Mouse (Mus musculus) liver, embryonic 11.5 days (tissue): ENCODE measurements around the gene Cdk5rap3. TPM values are rescaled to one million over a fixed set of nuclear protein-coding genes. Genes with fewer than 3 reads are reported as not detected.

ENCODE experiments used
- ATAC-seq: fragments of 200-750 bp; cut with Nextera tagmentation; replicated peaks from 2 replicates; pipeline ENCODE4 v1.8.0; 2017; ENCODE audit warnings: moderate number of reproducible peaks, mild to moderate bottlenecking, moderate TSS enrichment, moderate library complexity; ENCODE audit not compliant: low FRiP score
- DNase-seq: peaks from one replicate; pipeline ENCODE4 v3.0.0-alpha.2; 2017; ENCODE audit warnings: low spot score
- H3K27ac ChIP-seq: fragments of 300-500 bp; sonication (generic); 2 replicates; pipeline ENCODE4 v1.5.1; 2014; ENCODE audit warnings: mild to moderate bottlenecking, low read depth, low read length, control low read depth
- H3K27me3 ChIP-seq: fragments of 300-500 bp; sonication (generic); replicated peaks from 2 replicates; pipeline ENCODE4 v1.6.1; 2014; ENCODE audit warnings: low read length, mixed read lengths; ENCODE audit not compliant: control insufficient read depth, insufficient read depth
- H3K36me3 ChIP-seq: fragments of 300-500 bp; sonication (generic); 2 replicates; pipeline ENCODE4 v1.6.1; 2014; ENCODE audit warnings: mild to moderate bottlenecking, low read length, moderate library complexity, mixed read lengths; ENCODE audit not compliant: control insufficient read depth, insufficient read depth
- H3K4me1 ChIP-seq: fragments of 300-500 bp; sonication (generic); replicated peaks from 2 replicates; pipeline ENCODE4 v1.6.1; 2014; ENCODE audit warnings: low read length, mixed read lengths; ENCODE audit not compliant: control insufficient read depth, insufficient read depth
- H3K4me2 ChIP-seq: fragments of 300-500 bp; sonication (generic); 2 replicates; pipeline ENCODE4 v1.6.1; 2014; ENCODE audit warnings: mild to moderate bottlenecking, control low read depth, moderate library complexity
- H3K4me3 ChIP-seq: fragments of 300-500 bp; sonication (generic); 2 replicates; pipeline ENCODE4 v1.5.1; 2014; ENCODE audit warnings: low read depth, low read length, control low read depth
- H3K9ac ChIP-seq: fragments of 300-500 bp; sonication (generic); 2 replicates; pipeline ENCODE4 v1.6.1; 2014; ENCODE audit warnings: low read depth, low read length, control low read depth
- H3K9me3 ChIP-seq: fragments of 300-500 bp; sonication (generic); 2 replicates; pipeline ENCODE4 v1.6.1; 2016; ENCODE audit warnings: low read length, inconsistent platforms, mixed read lengths; ENCODE audit not compliant: control insufficient read depth
- WGBS: fragments of 180-500 bp; shearing (Covaris S2); extraction: QIAGEN DNeasy Blood & Tissue Kit; methylation state at CpG from one replicate; pipeline ENCODE4 v1.1.7; 2014; 5-methylcytosine and 5-hydroxymethylcytosine counted together
- polyA plus RNA-seq: library from polyadenylated mRNA; unstranded; fragments of >200 nt; fragmentation: Nextera tagmentation; extraction: Ambion mirVana; gene quantifications from 2 replicates; pipeline ENCODE4 v1.2.1, GENCODE M21; 2014

The Cdk5rap3 gene
- polyA plus RNA-seq, 1 experiment from 2014 or later, result 69.6 TPM

DNA sequence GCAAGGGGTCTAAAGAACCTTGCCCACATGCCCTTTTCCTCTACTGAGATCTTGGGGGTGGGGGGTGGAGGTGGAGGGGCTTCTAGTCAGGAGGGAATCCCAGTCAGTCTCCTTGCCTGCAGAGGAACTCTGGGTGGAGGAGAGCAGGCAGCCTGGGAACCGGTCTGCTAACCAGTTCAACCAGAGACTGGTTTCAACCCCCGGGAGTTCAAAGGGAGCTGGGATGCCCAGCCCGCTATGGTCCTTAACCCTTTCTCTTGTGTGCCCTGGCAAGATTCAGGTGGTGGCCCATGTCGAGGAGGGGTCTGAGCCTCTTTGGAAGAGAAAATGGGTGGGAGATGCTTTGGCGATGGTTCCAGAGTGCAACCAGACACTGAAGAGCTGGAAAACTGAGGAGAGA is 12.4 kb upstream of the Cdk5rap3 start:
- no peak overlapping the region for H3K27ac ChIP-seq
- H3K9me3 ChIP-seq, result no peaks in the 10 kb centered on the region
- H3K27me3 ChIP-seq, result peaks cover 12% of the 10 kb centered on the region; the same call in 1 of the 2 replicates
- H3K4me3 ChIP-seq, result no peak overlapping the region
- H3K4me2 ChIP-seq, result peak overlapping the region; percentile 26
- DNase-seq (no peak), ATAC-seq (no peak)
- peaks cover 48% of the 10 kb centered on the region for H3K4me1 ChIP-seq
- no peak overlapping the region for H3K9ac ChIP-seq
- no peaks in the 10 kb centered on the region for H3K36me3 ChIP-seq
- 25% methylated on average over 5 of the region's 5 CpGs for WGBS

DNA sequence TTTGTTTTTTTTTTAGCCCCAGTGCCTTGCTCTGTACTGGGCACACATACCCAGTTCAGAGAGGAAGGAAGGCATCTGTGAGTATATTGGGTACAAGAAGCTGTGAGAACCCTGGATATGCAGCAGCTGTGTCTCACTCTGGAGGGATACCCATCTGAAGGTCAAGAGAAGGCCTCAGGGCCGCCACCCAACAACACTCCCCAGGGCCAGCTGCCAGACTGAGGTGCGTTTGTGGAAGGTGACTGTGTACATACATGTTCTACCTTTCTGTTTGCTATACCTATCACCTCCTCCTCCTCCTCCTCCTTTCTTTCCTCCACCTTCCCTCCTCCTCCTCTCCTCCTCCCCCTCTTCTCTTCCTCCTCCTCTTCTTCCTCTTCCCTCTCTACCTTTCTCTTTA is 11.8 kb upstream of the Cdk5rap3 start, which contains the start of gene Prr15l:
Gene Prr15l (plus strand): TSS at position 17 of the 400 bp plus-strand sequence.
- H3K9me3 ChIP-seq, result no peaks in the 10 kb centered on the region
- no peak within 1 kb of the TSS for H3K4me3 ChIP-seq
- peaks cover 12% of the 10 kb centered on the region; the same call in 1 of the 2 replicates for H3K27me3 ChIP-seq
- WGBS, result 70% methylated on average over 2 of the region's 2 CpGs
- H3K4me2 ChIP-seq, result peak within 1 kb of the TSS; percentile 26
- H3K4me1 ChIP-seq, result peaks cover 48% of the 10 kb centered on the region
- DNase-seq (no peak), ATAC-seq (no peak)
- H3K27ac ChIP-seq, result no peak within 1 kb of the TSS
- no peaks in the 10 kb centered on the region for H3K36me3 ChIP-seq
- H3K9ac ChIP-seq, result no peak within 1 kb of the TSS

DNA sequence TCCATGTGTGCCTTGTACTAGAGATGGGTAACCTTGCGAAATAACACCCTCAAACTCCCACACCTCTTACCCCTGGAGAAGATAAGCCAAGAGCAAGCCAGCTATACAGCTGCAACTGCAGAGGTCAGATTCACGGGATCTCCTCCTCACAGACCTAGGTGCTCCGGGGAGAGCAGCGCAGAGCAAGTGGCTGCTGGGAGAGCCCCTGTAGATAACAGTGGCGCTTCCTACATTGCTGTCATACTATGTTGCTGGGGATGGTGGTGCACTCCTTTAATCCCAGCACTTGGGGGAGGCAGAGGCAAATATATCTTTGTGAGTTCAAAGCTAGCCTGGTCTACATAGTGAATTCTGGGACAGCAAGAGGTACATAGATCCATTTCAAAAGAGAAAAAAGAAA is 10.3 kb upstream of the Cdk5rap3 start:
- H3K9ac ChIP-seq, result no peak overlapping the region
- peaks cover 43% of the 10 kb centered on the region for H3K4me1 ChIP-seq
- H3K4me3 ChIP-seq, result no peak overlapping the region
- H3K27ac ChIP-seq, result peak overlapping the region; percentile 71; the same call in 1 of the 2 replicates
- DNase-seq (no peak), ATAC-seq (peak; percentile 89)
- 39% methylated on average over 5 of the region's 5 CpGs for WGBS
- peaks cover 12% of the 10 kb centered on the region; the same call in 1 of the 2 replicates for H3K27me3 ChIP-seq
- no peaks in the 10 kb centered on the region for H3K36me3 ChIP-seq
- H3K9me3 ChIP-seq, result no peaks in the 10 kb centered on the region
- H3K4me2 ChIP-seq, result no peak overlapping the region

DNA sequence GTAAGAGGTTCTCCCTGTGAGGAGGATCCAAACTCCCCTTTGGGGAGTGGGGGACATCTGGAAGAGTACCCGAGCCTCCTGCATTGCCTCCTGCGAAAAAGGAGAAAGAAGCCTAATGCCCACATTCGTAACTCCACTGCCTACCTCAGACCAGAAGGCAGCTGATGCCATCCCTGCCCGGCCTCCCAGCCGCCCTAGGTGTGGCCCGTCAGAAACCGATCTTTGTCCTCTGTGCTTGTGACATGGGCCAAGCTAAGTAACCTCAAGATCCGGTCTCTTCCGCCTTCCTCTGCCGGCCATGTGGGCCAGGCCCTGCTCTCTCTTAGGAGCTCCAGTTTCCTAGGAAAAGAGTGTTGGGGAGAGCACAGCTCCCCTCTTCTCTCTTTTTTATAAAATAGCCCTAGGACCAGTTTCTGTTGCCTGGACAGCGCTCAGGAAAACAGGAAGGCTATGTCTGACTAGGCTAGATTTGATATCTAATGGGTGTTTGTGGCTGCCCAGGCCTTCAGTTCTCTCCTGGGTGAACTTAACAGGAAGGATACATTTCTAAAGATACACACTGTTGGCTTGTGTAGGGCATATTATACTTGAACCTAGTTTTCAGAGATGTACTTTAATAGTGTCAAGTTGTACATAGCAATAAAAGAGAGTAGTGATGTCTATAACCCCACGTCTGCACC is 9.3 kb upstream of the Cdk5rap3 start:
- H3K36me3 ChIP-seq, result no peaks in the 10 kb centered on the region
- H3K4me3 ChIP-seq, result no peak overlapping the region
- H3K27me3 ChIP-seq, result peaks cover 12% of the 10 kb centered on the region; the same call in 1 of the 2 replicates
- WGBS, result 68% methylated on average over 12 of the region's 12 CpGs
- peak overlapping the region; percentile 71 for H3K27ac ChIP-seq
- DNase-seq, result no peak
- ATAC-seq, result no peak
- H3K9me3 ChIP-seq, result no peaks in the 10 kb centered on the region
- H3K4me1 ChIP-seq, result peaks cover 37% of the 10 kb centered on the region
- peak overlapping the region; percentile 20; the same call in 1 of the 2 replicates for H3K4me2 ChIP-seq
- peak overlapping the region; percentile 48; the same call in 1 of the 2 replicates for H3K9ac ChIP-seq

DNA sequence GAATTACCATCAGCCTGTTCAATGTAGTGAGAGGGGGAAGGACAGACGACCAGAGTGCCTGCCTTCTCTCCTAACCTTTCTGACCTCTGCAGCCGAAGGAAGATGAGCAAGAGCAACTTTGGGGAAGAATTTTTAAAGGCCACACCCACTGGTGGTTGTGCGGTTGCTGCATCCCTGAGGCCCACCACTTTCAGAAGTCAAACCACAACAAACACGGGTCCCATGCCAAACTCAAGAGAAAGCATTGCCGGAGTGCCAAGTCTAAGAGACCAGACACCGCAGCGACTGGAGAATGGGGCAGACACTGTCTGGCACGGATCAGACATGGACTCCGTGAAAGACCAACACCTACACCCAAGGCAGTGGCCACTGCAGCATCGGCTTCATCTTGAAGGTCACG is 8.6 kb upstream of the Cdk5rap3 start:
- H3K4me2 ChIP-seq, result no peak overlapping the region
- ATAC-seq (no peak; the same call in 1 of the 2 replicates), DNase-seq (no peak)
- H3K9me3 ChIP-seq, result no peaks in the 10 kb centered on the region
- no peaks in the 10 kb centered on the region for H3K36me3 ChIP-seq
- peaks cover 30% of the 10 kb centered on the region for H3K4me1 ChIP-seq
- peak overlapping the region; percentile 13; the same call in 1 of the 2 replicates for H3K27ac ChIP-seq
- 54% methylated on average over 11 of the region's 11 CpGs for WGBS
- no peak overlapping the region; the same call in 1 of the 2 replicates for H3K9ac ChIP-seq
- H3K27me3 ChIP-seq, result peaks cover 10% of the 10 kb centered on the region; the same call in 1 of the 2 replicates
- H3K4me3 ChIP-seq, result no peak overlapping the region

DNA sequence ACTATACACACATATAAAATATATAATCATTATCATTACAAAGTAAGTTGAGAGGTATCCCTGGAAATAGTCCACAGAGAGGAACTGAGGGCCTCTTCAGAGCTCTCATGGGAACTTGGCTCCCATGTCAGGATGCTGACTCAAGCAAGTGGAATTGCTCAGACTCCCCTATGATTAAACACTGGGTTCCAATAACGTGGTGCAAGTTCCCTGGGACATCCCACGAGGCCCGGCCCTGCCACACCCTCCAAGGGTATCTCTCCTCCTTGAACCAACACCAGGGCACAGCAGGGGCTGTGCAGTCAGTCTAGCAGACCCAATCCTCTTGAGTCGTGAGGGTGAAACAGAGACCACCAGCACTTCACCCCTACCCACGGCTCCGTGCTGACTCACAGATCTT is 2.7 kb upstream of the Cdk5rap3 start:
- Histone ChIP-seq H3K4me1 (peaks cover 20% of the 10 kb centered on the region), H3K4me2 (no peak overlapping the region), H3K27me3 (no peaks in the 10 kb centered on the region), H3K27ac (no peak overlapping the region), H3K4me3 (no peak overlapping the region), H3K36me3 (no peaks in the 10 kb centered on the region), H3K9ac (no peak overlapping the region), H3K9me3 (no peaks in the 10 kb centered on the region)
- WGBS, result 51% methylated on average over 6 of the region's 6 CpGs
- ATAC-seq (no peak), DNase-seq (no peak)

DNA sequence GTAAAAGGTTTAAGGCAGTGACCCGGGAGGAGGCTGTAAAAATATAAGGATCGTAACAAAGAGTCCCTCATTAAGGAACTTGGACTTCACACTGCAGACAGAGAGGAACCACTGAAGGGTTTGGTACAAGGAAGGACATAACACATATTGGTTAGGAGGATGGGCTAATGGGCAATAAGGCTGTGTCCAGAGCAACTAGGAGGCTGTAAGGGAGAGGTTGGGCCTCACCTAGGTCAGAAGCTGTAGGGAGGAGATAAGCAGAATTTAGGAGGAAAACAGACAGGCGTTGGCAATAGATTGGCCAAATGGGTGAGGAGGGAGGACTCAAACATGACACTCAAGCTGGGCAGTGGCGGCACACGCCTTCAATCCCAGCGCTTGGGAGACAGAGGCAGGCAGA is 1.1 kb upstream of the Cdk5rap3 start:
- H3K9ac ChIP-seq, result peak overlapping the region; percentile 37
- peak overlapping the region; percentile 81 for H3K27ac ChIP-seq
- no peaks in the 10 kb centered on the region for H3K36me3 ChIP-seq
- peak overlapping the region; percentile 63 for H3K4me2 ChIP-seq
- 52% methylated on average over 6 of the region's 6 CpGs for WGBS
- H3K9me3 ChIP-seq, result no peaks in the 10 kb centered on the region
- DNase-seq (no peak), ATAC-seq (peak; percentile 78)
- no peaks in the 10 kb centered on the region for H3K27me3 ChIP-seq
- no peak overlapping the region for H3K4me3 ChIP-seq
- H3K4me1 ChIP-seq, result peaks cover 20% of the 10 kb centered on the region

DNA sequence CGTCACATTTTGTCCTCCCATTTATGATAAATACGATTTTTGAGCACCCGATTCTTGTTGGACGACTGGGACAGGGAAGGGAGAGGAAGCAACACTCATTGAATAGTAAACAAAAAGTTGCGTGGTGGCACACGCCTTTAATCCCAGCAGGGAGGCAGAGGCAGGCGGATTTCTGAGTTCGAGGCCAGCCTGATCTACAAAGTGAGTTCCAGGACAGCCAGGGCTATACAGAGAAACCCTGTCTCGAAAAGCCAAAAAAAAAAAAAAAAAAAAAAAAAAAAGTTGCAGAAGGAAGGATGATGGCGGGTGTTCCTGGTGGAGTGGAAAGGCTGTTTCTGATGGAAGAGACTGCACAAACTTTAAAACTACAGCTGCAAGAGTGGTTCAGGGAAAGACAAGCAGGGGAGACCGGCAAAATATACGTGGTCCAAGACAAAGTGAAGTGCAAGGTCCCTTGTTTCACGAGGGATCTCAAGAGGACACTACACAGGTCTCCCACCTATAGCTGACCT is 645 bp upstream of the Cdk5rap3 start:
- Histone ChIP-seq H3K27ac (peak overlapping the region; percentile 81), H3K4me1 (peaks cover 20% of the 10 kb centered on the region), H3K4me3 (peak overlapping the region; percentile 31), H3K9me3 (no peaks in the 10 kb centered on the region), H3K4me2 (peak overlapping the region; percentile 63), H3K27me3 (no peaks in the 10 kb centered on the region), H3K36me3 (no peaks in the 10 kb centered on the region), H3K9ac (peak overlapping the region; percentile 37)
- ATAC-seq (peak; percentile 10), DNase-seq (no peak)
- 21% methylated on average over 12 of the region's 13 CpGs for WGBS

DNA sequence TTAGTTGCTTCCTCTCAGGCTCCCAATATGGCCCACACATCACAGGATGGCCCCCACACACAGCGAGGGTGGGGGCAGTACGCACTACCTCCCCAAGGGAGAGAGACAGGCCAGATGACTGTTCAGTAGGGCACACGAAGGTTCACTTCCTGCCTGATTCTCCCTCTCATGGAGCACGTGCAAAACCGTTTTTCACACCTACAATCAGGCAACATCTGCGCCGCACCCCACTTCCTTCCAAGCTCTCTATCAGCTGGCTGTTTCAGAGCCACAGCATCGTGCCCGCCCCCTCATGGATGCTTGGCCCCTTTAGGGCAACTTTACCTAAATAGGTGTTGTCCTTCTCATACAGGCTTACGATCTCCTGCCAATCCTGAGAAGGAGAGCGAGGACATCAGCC is 3.6 kb downstream of the Cdk5rap3 start:
- no peak overlapping the region for H3K9ac ChIP-seq
- H3K4me2 ChIP-seq, result no peak overlapping the region
- H3K27me3 ChIP-seq, result no peaks in the 10 kb centered on the region
- ATAC-seq, result no peak
- DNase-seq, result no peak
- H3K4me1 ChIP-seq, result peaks cover 19% of the 10 kb centered on the region
- peaks cover 8% of the 10 kb centered on the region; the same call in 1 of the 2 replicates for H3K36me3 ChIP-seq
- H3K27ac ChIP-seq, result no peak overlapping the region
- H3K4me3 ChIP-seq, result no peak overlapping the region
- 76% methylated on average over 11 of the region's 11 CpGs for WGBS
- no peaks in the 10 kb centered on the region for H3K9me3 ChIP-seq
